8 mouse cellular contexts compared by ENCODE assay signal in genomic region chr17:24895571-24896240, GRCm38 (mm10). TPM values are rescaled to one million over a fixed set of nuclear protein-coding genes. Genes with fewer than 3 reads are reported as not detected.
DNase-seq lines count a peak whose midpoint lies in the region; ATAC-seq and TF ChIP-seq lines count a peak whose summit lies in the region.

No protein-coding gene starts in this region.

- in situ Hi-C loops in Patski (cut with MboI; ENCODE audit: low pct_unique_long_range_greater_than_20kb), result no loop called here

- ATAC-seq in kidney, postnatal 0 days (replicated peaks; ENCODE audit: low FRiP score, low read depth), result no peak; the same call in 1 of the 2 replicates
- ATAC-seq in Patski, result peak; percentile 0
- peak; percentile 3; the same call in 1 of the 2 replicates for ATAC-seq in liver, embryonic 14.5 days (ENCODE audit: insufficient read depth)

- 6% methylated on average over 23 of the region's 23 CpGs for WGBS in kidney, postnatal 0 days
- WGBS in forebrain, embryonic 10.5 days, result 14% methylated on average over 23 of the region's 23 CpGs
- WGBS in liver, embryonic 14.5 days (ENCODE audit: insufficient replicate concordance), result 9% methylated on average over 23 of the region's 23 CpGs

- H3K9ac ChIP-seq in kidney, postnatal 0 days (ENCODE audit: low read depth, low read length), result peak overlapping the region; percentile 93
- peak overlapping the region; percentile 87 for H3K9ac ChIP-seq in liver, embryonic 14.5 days (replicated peaks)

- H3K27ac ChIP-seq in kidney, postnatal 0 days, result peak overlapping the region; percentile 89
- H3K27ac ChIP-seq in forebrain, embryonic 10.5 days, result peak overlapping the region; percentile 91
- H3K27ac ChIP-seq in liver, embryonic 14.5 days, result peak overlapping the region; percentile 55

- no peak for TF ChIP-seq CTCF in kidney, postnatal 0 days (IDR thresholded peaks at IDR 0.05; ENCODE audit: low read depth)
- no peak for TF ChIP-seq CTCF in Patski (IDR thresholded peaks at IDR 0.05)
- TF ChIP-seq CTCF in liver, embryonic 14.5 days (IDR thresholded peaks at IDR 0.05; ENCODE audit: low read depth), result no peak

- H3K27me3 ChIP-seq in kidney, postnatal 0 days (ENCODE audit: insufficient read depth, low read length), result no peaks in the 10 kb centered on the region
- no peaks in the 10 kb centered on the region for H3K27me3 ChIP-seq in Patski
- H3K27me3 ChIP-seq in forebrain, embryonic 10.5 days (ENCODE audit: poor library complexity, severe bottlenecking), result no peaks in the 10 kb centered on the region
- H3K27me3 ChIP-seq in liver, embryonic 14.5 days (ENCODE audit: control insufficient read depth, insufficient read depth, low read length), result no peaks in the 10 kb centered on the region

- peaks cover 47% of the 10 kb centered on the region for H3K36me3 ChIP-seq in kidney, postnatal 0 days (ENCODE audit: insufficient read depth, low read length)
- peaks cover 74% of the 10 kb centered on the region for H3K36me3 ChIP-seq in forebrain, embryonic 10.5 days (replicated peaks)
- peaks cover 54% of the 10 kb centered on the region for H3K36me3 ChIP-seq in liver, embryonic 14.5 days (replicated peaks; ENCODE audit: control insufficient read depth, insufficient read depth, low read depth)

- POLR2A ChIA-PET in Patski (lab: Charles Lee), result interaction anchor here (0.8 to 1.2 kb wide), 2 partner anchors 18 to 35 kb away, joined by 3 to 4 read pairs; no protein-coding TSS in a partner anchor

- DNase-seq in kidney, postnatal 0 days (ENCODE audit: low spot score), result no peak
- no peak for DNase-seq in kidney, postnatal 36 days
- peak; percentile 30 for DNase-seq in Patski (ENCODE audit: low read depth, low spot score)
- no peak for DNase-seq in forebrain, embryonic 10.5 days (ENCODE audit: extremely low spot score, low spot score)
- DNase-seq in liver, embryonic 14.5 days (ENCODE audit: low read depth in 3 of 3, low spot score in 3 of 3), result no peak
- no peak for DNase-seq in spleen, postnatal 14 days (ENCODE audit: low spot score in 2 of 2)
- DNase-seq in retina, postnatal 1 day, result no peak
- DNase-seq in cerebellum, postnatal 36 days, result no peak

- no peak for TF ChIP-seq EP300 in liver, embryonic 14.5 days (IDR thresholded peaks at IDR 0.05; ENCODE audit: low read depth)

- CTCF ChIA-PET in Patski (lab: Charles Lee), result no interaction called here

- H3K4me3 ChIP-seq in kidney, postnatal 0 days (replicated peaks; ENCODE audit: low read depth, low read length), result peak overlapping the region; percentile 86
- H3K4me3 ChIP-seq in forebrain, embryonic 10.5 days, result peak overlapping the region; percentile 83
- peak overlapping the region; percentile 83 to 99 for H3K4me3 ChIP-seq in liver, embryonic 14.5 days (ENCODE audit: insufficient read depth in 1 of 2, low read depth in 2 of 2, low read length in 2 of 2)

- H3K4me1 ChIP-seq in kidney, postnatal 0 days (replicated peaks; ENCODE audit: insufficient read depth, low read length), result peaks cover 6% of the 10 kb centered on the region; the same call in 1 of the 2 replicates
- peaks cover 49% of the 10 kb centered on the region for H3K4me1 ChIP-seq in forebrain, embryonic 10.5 days
- H3K4me1 ChIP-seq in liver, embryonic 14.5 days (replicated peaks; ENCODE audit: control insufficient read depth in 2 of 2, insufficient read depth in 2 of 2, low read length in 1 of 2), result peaks cover 13 to 16% of the 10 kb centered on the region in 2 experiments; a peak in 3 of 4 replicates

- H3K4me2 ChIP-seq in kidney, postnatal 0 days (ENCODE audit: low read length), result peak overlapping the region; percentile 95
- H3K4me2 ChIP-seq in liver, embryonic 14.5 days (ENCODE audit: low read depth), result peak overlapping the region; percentile 97

- no peaks in the 10 kb centered on the region for H3K9me3 ChIP-seq in kidney, postnatal 0 days (replicated peaks; ENCODE audit: low read length)
- no peaks in the 10 kb centered on the region for H3K9me3 ChIP-seq in forebrain, embryonic 10.5 days
- H3K9me3 ChIP-seq in liver, embryonic 14.5 days (ENCODE audit: control insufficient read depth, low read length), result no peaks in the 10 kb centered on the region

RNA-seq across cellular contexts. Expression of gene Nme3, which starts 0.6 kb away (rescaled TPM):
- 87.1 and 93.1 TPM in 2 replicates for polyA plus RNA-seq in kidney, postnatal 0 days (2015; fragmentation: Nextera tagmentation; extraction: Ambion mirVana)
- 39.8 TPM for polyA plus RNA-seq in Patski (2021)
- polyA plus RNA-seq in forebrain, embryonic 10.5 days (2016; fragmentation: Nextera tagmentation; extraction: Ambion mirVana), result 50.1 and 51.8 TPM in 2 replicates
- 55.7 and 65.6 TPM in 2 replicates for polyA plus RNA-seq in liver, embryonic 14.5 days (2012; rRNA removed)
- polyA plus RNA-seq in liver, embryonic 14.5 days (2014; fragmentation: Nextera tagmentation; extraction: Ambion mirVana), result 79.2 and 83.7 TPM in 2 replicates

RNA-seq across cellular contexts. Expression of gene Mrps34, which starts 0.8 kb away (rescaled TPM):
- polyA plus RNA-seq in kidney, postnatal 0 days (2015; fragmentation: Nextera tagmentation; extraction: Ambion mirVana), result 141 TPM in 2 replicates
- 115 TPM for polyA plus RNA-seq in Patski (2021)
- 100 and 103 TPM in 2 replicates for polyA plus RNA-seq in forebrain, embryonic 10.5 days (2016; fragmentation: Nextera tagmentation; extraction: Ambion mirVana)
- 48.0 and 49.2 TPM in 2 replicates for polyA plus RNA-seq in liver, embryonic 14.5 days (2012; rRNA removed)
- polyA plus RNA-seq in liver, embryonic 14.5 days (2014; fragmentation: Nextera tagmentation; extraction: Ambion mirVana), result 43.5 and 49.9 TPM in 2 replicates

RNA-seq across cellular contexts. Expression of gene Eme2, which starts 0.8 kb away (rescaled TPM):
- 29.5 and 29.6 TPM in 2 replicates for polyA plus RNA-seq in kidney, postnatal 0 days (2015; fragmentation: Nextera tagmentation; extraction: Ambion mirVana)
- 21.4 TPM for polyA plus RNA-seq in Patski (2021)
- polyA plus RNA-seq in forebrain, embryonic 10.5 days (2016; fragmentation: Nextera tagmentation; extraction: Ambion mirVana), result 30.3 and 30.4 TPM in 2 replicates
- polyA plus RNA-seq in liver, embryonic 14.5 days (2012; rRNA removed), result 7.6 and 9.4 TPM in 2 replicates
- polyA plus RNA-seq in liver, embryonic 14.5 days (2014; fragmentation: Nextera tagmentation; extraction: Ambion mirVana), result 7.4 and 8.5 TPM in 2 replicates

RNA-seq across cellular contexts. Expression of gene Spsb3, which starts 9.3 kb away (rescaled TPM):
- polyA plus RNA-seq in kidney, postnatal 0 days (2015; fragmentation: Nextera tagmentation; extraction: Ambion mirVana), result 53.4 and 55.9 TPM in 2 replicates
- 32.4 TPM for polyA plus RNA-seq in Patski (2021)
- 42.8 and 45.3 TPM in 2 replicates for polyA plus RNA-seq in forebrain, embryonic 10.5 days (2016; fragmentation: Nextera tagmentation; extraction: Ambion mirVana)
- 26.3 and 28.4 TPM in 2 replicates for polyA plus RNA-seq in liver, embryonic 14.5 days (2012; rRNA removed)
- 37.5 and 40.2 TPM in 2 replicates for polyA plus RNA-seq in liver, embryonic 14.5 days (2014; fragmentation: Nextera tagmentation; extraction: Ambion mirVana)

RNA-seq across cellular contexts. Expression of gene Nubp2, which starts 9.6 kb away (rescaled TPM):
- 55.9 and 57.5 TPM in 2 replicates for polyA plus RNA-seq in kidney, postnatal 0 days (2015; fragmentation: Nextera tagmentation; extraction: Ambion mirVana)
- 49.8 TPM for polyA plus RNA-seq in Patski (2021)
- polyA plus RNA-seq in forebrain, embryonic 10.5 days (2016; fragmentation: Nextera tagmentation; extraction: Ambion mirVana), result 81.3 and 82.5 TPM in 2 replicates
- 30.8 and 33.1 TPM in 2 replicates for polyA plus RNA-seq in liver, embryonic 14.5 days (2012; rRNA removed)
- 76.7 and 80.1 TPM in 2 replicates for polyA plus RNA-seq in liver, embryonic 14.5 days (2014; fragmentation: Nextera tagmentation; extraction: Ambion mirVana)
